Mouse (Mus musculus) hindbrain, postnatal 0 days (tissue): ENCODE measurements around the gene Hebp1. TPM values are rescaled to one million over a fixed set of nuclear protein-coding genes. Genes with fewer than 3 reads are reported as not detected.

ENCODE experiments used
- ATAC-seq: fragments of 200-750 bp; cut with Nextera tagmentation; 2 replicates; pipeline ENCODE4 v1.8.0; 2017; ENCODE audit warnings: mild to moderate bottlenecking, moderate TSS enrichment, moderate library complexity
- DNase-seq: peaks from one replicate; pipeline ENCODE4 v3.0.0-alpha.2; 2015; ENCODE audit warnings: low spot score
- H3K27ac ChIP-seq: fragments of 300-500 bp; sonication (generic); 2 replicates; pipeline ENCODE4 v1.5.1; 2014; ENCODE audit warnings: mild to moderate bottlenecking
- H3K27me3 ChIP-seq: fragments of 300-500 bp; sonication (generic); 2 replicates; pipeline ENCODE4 v1.6.1; 2014; ENCODE audit warnings: low read length, mixed read lengths; ENCODE audit not compliant: insufficient read depth
- H3K36me3 ChIP-seq: fragments of 300-500 bp; sonication (generic); 2 replicates; pipeline ENCODE4 v1.6.1; 2014; ENCODE audit warnings: low read length, mixed read lengths; ENCODE audit not compliant: insufficient read depth
- H3K4me1 ChIP-seq: fragments of 300-500 bp; sonication (generic); 2 replicates; pipeline ENCODE4 v1.6.1; 2014; ENCODE audit warnings: antibody characterized with exemption, low read length, mixed read lengths; ENCODE audit not compliant: insufficient read depth
- H3K4me2 ChIP-seq: fragments of 300-500 bp; sonication (generic); 2 replicates; pipeline ENCODE4 v1.6.1; 2014; ENCODE audit warnings: low read depth, mild to moderate bottlenecking, low read length, moderate library complexity, mixed read lengths
- H3K4me3 ChIP-seq: fragments of 300-500 bp; sonication (generic); 2 replicates; pipeline ENCODE4 v1.5.1; 2014; ENCODE audit warnings: low read length
- H3K9ac ChIP-seq: fragments of 300-500 bp; sonication (generic); replicated peaks from 2 replicates; pipeline ENCODE4 v1.6.1; 2014; ENCODE audit warnings: mild to moderate bottlenecking, low read length, moderate library complexity, mixed read lengths
- H3K9me3 ChIP-seq: fragments of 300-500 bp; sonication (generic); 2 replicates; pipeline ENCODE4 v1.6.1; 2016; ENCODE audit warnings: low read length, mixed read lengths
- CTCF ChIP-seq: IDR thresholded peaks from 2 replicates; pipeline ENCODE4 v1.5.1; 2016; ENCODE audit warnings: antibody characterized with exemption, control low read depth, low read depth
- WGBS: fragments of 180-500 bp; shearing (Covaris S2); extraction: QIAGEN DNeasy Blood & Tissue Kit; methylation state at CpG from one replicate; pipeline ENCODE4 v1.1.7; 2014; 5-methylcytosine and 5-hydroxymethylcytosine counted together
- polyA plus RNA-seq: library from polyadenylated mRNA; unstranded; fragments of >200 nt; fragmentation: Nextera tagmentation; extraction: Ambion mirVana; gene quantifications from 2 replicates; pipeline ENCODE4 v1.2.1, GENCODE M21; 2015
- total RNA-seq: library from RNA; depleted of rRNA; stranded (reverse); fragments of >200 nt; gene quantifications from 2 replicates; pipeline ENCODE4 v1.2.3, GENCODE M21; 2014

Gene Hebp1
- total and polyA plus RNA-seq, 2 experiments from 2014 or later: 5.7 to 13.2 TPM

DNA sequence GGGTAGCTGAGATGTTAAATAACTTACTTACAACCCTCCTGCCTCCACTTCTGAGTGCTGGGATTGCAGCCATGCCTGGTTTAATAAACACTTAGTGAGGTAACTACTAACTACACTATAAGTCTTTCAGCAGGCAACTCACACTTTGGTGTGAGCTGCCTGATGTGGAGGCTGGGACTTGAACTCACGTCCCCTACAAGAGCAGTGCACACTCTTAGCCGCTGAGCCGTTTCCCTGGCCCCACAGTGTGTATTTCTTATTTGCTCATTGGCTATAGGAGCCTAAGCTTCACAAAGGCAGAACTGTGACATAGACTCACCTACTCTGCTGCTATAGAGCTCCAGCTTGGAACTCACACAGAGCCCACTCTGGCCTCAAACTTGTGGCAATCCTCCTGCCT is 31.6 kb downstream of the Hebp1 start:
- no peak overlapping the region for H3K4me2 ChIP-seq
- H3K27me3 ChIP-seq: no peaks in the 10 kb centered on the region
- no peaks in the 10 kb centered on the region for H3K36me3 ChIP-seq
- H3K9me3 ChIP-seq: no peaks in the 10 kb centered on the region
- H3K27ac ChIP-seq: no peak overlapping the region; the same call in 1 of the 2 replicates
- H3K4me3 ChIP-seq: no peak overlapping the region
- 94% methylated on average over 3 of the region's 3 CpGs for WGBS
- ATAC-seq (no peak), DNase-seq (no peak)
- no peaks in the 10 kb centered on the region for H3K4me1 ChIP-seq
- H3K9ac ChIP-seq: no peak overlapping the region
- no peak for TF ChIP-seq CTCF

DNA sequence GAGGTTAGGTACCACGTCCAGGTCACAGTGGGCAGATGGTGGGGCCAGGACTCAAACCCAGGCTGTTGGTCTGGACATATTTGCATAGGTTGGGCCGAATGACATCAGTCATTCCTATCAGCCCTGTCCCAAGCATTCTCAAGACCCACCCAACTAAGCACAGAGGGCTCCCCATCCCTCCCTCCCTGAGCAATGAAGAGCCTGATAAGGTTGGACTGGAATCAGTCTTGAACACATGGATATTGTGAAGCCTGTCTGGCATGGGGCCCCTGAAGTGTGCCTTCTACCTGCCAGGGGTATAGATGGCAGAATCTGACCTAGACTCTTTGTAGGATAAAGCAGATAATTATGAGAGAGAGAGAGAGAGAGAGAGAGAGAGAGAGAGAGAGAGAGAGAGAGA is 32.1 kb downstream of the Hebp1 start:
- DNase-seq (no peak), ATAC-seq (no peak)
- WGBS: 85% methylated on average over 2 of the region's 2 CpGs
- Histone ChIP-seq H3K36me3 (no peaks in the 10 kb centered on the region), H3K4me2 (no peak overlapping the region), H3K9me3 (no peaks in the 10 kb centered on the region), H3K27ac (no peak overlapping the region), H3K9ac (no peak overlapping the region), H3K4me3 (no peak overlapping the region), H3K4me1 (no peaks in the 10 kb centered on the region), H3K27me3 (no peaks in the 10 kb centered on the region)
- TF ChIP-seq CTCF: no peak

DNA sequence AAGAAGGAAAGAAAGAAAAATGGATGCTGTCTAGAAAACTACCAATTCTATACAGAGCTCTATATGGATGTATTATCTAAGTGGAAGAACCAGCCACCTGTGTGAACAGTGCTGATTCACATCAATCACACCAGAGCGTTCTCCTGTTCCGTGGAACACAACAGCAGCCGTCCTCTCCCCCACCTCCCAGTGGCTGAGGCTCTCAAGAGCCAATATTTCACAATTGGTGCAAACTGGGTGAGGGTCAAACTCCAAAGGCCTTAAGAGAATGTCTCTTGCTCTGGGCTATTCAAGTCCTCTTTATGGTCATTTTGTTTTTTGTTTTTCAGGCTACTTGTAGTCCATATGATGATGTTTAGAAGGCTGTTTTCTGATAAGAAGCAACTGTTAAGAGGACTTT is 32.6 kb downstream of the Hebp1 start:
- Histone ChIP-seq H3K9me3 (no peaks in the 10 kb centered on the region), H3K4me1 (no peaks in the 10 kb centered on the region), H3K36me3 (no peaks in the 10 kb centered on the region), H3K4me2 (no peak overlapping the region), H3K4me3 (no peak overlapping the region), H3K9ac (no peak overlapping the region), H3K27ac (no peak overlapping the region), H3K27me3 (no peaks in the 10 kb centered on the region)
- no peak for TF ChIP-seq CTCF
- 84% methylated on average over 3 of the region's 3 CpGs for WGBS
- DNase-seq: no peak
- no peak for ATAC-seq

DNA sequence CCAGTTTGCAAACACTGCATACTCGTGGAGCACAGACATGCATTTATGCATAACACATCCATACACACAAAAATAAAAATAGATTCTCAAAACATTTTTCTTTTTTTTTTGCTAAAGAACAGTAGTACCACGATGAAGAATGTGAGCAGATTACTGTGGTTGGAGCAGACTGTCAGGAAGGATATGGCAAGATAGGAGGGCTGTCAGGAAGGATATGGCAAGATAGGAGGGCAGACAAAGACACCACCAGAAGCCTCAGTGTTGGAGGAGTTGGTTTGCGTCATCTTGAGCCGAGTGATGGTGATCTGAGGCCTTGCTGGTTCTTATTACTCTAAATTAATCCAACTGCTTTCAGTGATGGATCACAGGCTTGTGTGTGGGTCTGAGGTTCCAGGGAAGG is 35.0 kb downstream of the Hebp1 start:
- ATAC-seq (no peak), DNase-seq (no peak)
- Histone ChIP-seq H3K9ac (no peak overlapping the region), H3K4me2 (no peak overlapping the region), H3K4me1 (no peaks in the 10 kb centered on the region), H3K9me3 (no peaks in the 10 kb centered on the region), H3K4me3 (no peak overlapping the region), H3K36me3 (no peaks in the 10 kb centered on the region), H3K27ac (no peak overlapping the region), H3K27me3 (no peaks in the 10 kb centered on the region)
- no peak for TF ChIP-seq CTCF
- WGBS: 82% methylated on average over 4 of the region's 4 CpGs

DNA sequence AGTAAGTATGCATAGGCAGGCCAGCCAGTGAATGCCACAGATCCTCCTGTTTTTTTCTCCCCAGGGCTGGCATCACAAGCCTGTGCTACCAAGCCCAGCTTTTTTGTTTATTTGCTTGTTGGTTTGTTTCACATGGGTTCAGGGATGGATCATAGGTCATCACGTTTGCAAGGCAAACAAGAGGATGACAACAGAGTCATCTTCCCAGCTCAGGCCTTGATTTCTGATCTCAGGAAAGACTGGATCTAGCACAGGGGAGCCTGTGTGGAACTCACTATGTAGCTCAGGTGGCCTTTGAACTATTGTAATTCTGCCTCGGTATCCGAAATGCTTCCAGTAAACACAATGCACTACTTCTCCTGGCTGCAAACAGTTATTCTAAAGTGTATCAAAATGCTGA is 35.5 kb downstream of the Hebp1 start:
- no peaks in the 10 kb centered on the region for H3K36me3 ChIP-seq
- ATAC-seq: no peak
- no peak for TF ChIP-seq CTCF
- no peaks in the 10 kb centered on the region for H3K27me3 ChIP-seq
- no peak overlapping the region for H3K4me3 ChIP-seq
- no peak overlapping the region for H3K27ac ChIP-seq
- H3K4me2 ChIP-seq: no peak overlapping the region
- no peak for DNase-seq
- H3K9me3 ChIP-seq: no peaks in the 10 kb centered on the region
- WGBS: 84% methylated on average over 3 of the region's 3 CpGs
- H3K4me1 ChIP-seq: no peaks in the 10 kb centered on the region
- H3K9ac ChIP-seq: no peak overlapping the region

DNA sequence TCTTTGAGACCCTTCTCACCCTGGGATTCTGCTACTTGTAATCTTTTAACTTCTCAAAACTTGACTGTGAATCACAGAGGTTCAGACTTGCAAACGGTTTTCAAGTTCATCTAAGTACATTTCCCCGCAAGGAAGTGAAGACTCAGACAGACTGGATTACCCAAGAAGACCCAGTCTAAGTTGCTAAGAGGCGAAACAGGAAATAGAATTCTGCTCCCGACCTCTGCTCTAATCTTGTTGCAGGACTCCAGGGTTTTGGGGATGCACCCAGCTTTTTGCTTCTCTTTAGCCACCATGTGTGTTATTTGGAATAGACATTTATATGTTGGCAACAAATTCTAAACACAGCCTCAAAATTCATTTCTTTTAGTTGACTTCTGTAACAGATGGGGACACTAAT is 36.5 kb downstream of the Hebp1 start:
- no peak for ATAC-seq
- 79% methylated on average over 4 of the region's 4 CpGs for WGBS

DNA sequence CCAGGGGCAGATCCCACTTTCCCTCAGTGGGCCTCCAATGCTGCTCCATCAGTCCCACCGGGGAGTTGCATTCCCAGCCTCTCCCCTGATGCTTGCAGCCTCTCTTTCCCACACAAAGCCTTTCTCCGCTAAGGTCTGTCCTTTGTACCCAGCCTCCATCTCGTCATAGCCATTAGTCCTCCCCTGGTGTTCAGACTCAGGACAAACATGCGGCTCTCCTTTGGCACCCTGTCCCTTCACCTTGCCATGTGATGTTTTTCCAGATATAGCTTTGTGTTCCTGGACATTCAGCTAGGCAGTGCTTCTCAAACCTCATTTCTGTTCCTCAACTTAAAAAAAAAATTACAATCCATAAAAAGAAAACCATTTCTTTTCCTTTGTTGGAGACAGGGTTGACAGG is 39.3 kb downstream of the Hebp1 start:
- no peak overlapping the region for H3K4me3 ChIP-seq
- no peaks in the 10 kb centered on the region for H3K4me1 ChIP-seq
- H3K27me3 ChIP-seq: no peaks in the 10 kb centered on the region
- no peaks in the 10 kb centered on the region for H3K36me3 ChIP-seq
- H3K9me3 ChIP-seq: no peaks in the 10 kb centered on the region
- WGBS: 38% methylated on average over 4 of the region's 4 CpGs
- ATAC-seq (no peak), DNase-seq (no peak)
- TF ChIP-seq CTCF: no peak
- H3K27ac ChIP-seq: no peak overlapping the region
- no peak overlapping the region for H3K9ac ChIP-seq
- H3K4me2 ChIP-seq: no peak overlapping the region

More for the DNA sequence above, 36.5 kb downstream of the Hebp1 start:
- Histone ChIP-seq H3K27ac (no peak overlapping the region), H3K9me3 (no peaks in the 10 kb centered on the region), H3K27me3 (no peaks in the 10 kb centered on the region), H3K4me2 (no peak overlapping the region), H3K4me1 (no peaks in the 10 kb centered on the region), H3K4me3 (no peak overlapping the region), H3K9ac (no peak overlapping the region), H3K36me3 (no peaks in the 10 kb centered on the region)
- TF ChIP-seq CTCF: no peak
- DNase-seq: no peak
